Mouse (Mus musculus): ENCODE measurements at regions not wholly inside any gene's neighbourhood (a gene's known extent, or its start where the extent isn't known, plus 50 kb on each side); places are given as distances from the start of the nearest gene placed in this dataset.

GRCm38 (mm10) chr1:135665484-135665883 lies 54.4 kb upstream of the Csrp1 start:
- no peak for DNase-seq (ENCODE audit: low spot score)

DNA sequence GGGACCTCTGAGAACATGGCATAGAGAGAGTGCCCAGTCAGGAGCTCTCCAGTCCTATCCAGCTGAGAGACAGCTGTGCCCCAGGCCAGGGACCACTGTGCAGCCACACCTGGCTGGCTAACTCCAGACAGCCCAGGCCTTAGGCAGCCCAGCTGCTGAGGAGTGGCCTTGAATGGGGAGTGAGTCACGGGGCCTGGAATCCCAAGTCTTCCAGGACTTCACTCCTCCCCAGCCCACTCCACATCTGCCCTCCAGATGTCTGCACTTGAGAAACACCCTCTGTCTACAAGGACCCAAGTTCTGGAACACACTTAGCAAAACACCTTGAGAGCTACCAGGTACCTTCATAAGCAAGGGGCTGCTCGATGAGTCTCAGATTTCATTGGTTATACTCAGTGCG lies 51.5 kb upstream of the Csrp1 start:
- DNase-seq (ENCODE audit: low spot score), result no peak

DNA sequence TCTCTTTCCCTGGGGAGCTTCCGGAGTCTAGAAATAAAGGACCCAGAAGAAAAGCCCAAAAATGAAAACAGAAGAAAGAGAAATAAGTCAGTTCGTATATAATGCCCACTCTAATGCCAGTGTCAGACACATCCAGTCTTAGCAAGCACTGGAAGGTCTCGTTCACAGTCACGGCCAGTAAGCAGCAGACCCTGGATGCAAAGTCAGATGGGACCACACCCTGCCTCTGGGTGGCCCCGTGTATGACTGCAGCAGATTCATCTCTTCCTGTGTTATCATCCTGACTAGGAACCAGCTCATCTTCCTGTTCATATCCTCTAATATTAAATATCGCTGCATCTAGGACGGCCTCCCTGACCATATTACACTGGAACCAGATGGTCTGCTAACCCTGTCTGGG lies 50.9 kb upstream of the Csrp1 start:
- DNase-seq (ENCODE audit: low spot score), result no peak

- DNase-seq (ENCODE audit: low spot score), result peak; percentile 76
Observed at GRCm38 (mm10) chr1:135669803-135670202, 50.1 kb upstream of the Csrp1 start.

All from testis, postnatal 10 days (tissue).